ENCODE assay signal across 19 mouse cellular contexts in the genomic region with DNA sequence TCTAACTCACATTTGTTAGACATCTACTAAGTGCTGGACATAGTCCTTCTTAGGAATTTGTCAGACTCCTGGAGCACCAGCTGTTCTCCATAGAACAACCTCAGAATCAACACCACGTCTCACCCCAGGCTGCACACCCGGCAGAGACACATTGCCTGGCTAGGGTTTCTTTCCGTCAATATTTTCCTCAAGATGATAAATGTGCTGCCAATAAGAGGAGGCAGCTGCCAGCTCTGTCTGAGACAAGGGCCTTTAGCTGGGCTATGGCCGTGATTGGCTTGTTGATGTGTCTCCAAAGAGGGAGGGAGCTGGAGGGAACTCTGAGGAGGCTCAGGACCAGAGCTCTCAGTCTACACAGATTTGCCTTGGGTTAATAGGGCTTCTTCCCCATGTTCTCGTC.
DNase-seq lines count a peak whose midpoint lies in the region; ATAC-seq and TF ChIP-seq lines count a peak whose summit lies in the region.
"Had no signal": no experiment of that assay in that cellular context is flagged by ENCODE, and none has a peak within 500 bp of the region (broad histone marks: within the 10 kb centered on the region; RNA-seq: fewer than 3 reads in every experiment).

No protein-coding gene starts in this region.

- DNase-seq in heart, adult 2 months, result peak; percentile 23 to 30
- peak; percentile 10 for DNase-seq in heart, adult 8-10 months (ENCODE audit: low spot score)
- peak; percentile 42 to 54 for DNase-seq in heart, postnatal 14 days
- peak; percentile 54 for DNase-seq in lung, postnatal 14 days
- no peak for DNase-seq in retina, postnatal 1 day
- DNase-seq in kidney, postnatal 36 days, result no peak
- DNase-seq: adrenal gland, postnatal 36 days; cerebellum, adult 9-11 months; gastrocnemius, adult 2 months; kidney, adult 11 months; kidney, postnatal 14 days; right cerebral cortex, postnatal 4 days; thymus, postnatal 14 days had no signal

- no peak overlapping the region for H3K4me3 ChIP-seq in heart, adult 2 months
- no peak overlapping the region for H3K4me3 ChIP-seq in heart, embryonic 12.5 days
- H3K4me3 ChIP-seq: gastrocnemius, adult 2 months; heart, embryonic 13.5 days; limb, embryonic 13.5 days; liver, embryonic 15.5 days; neural tube, embryonic 12.5 days had no signal

- ATAC-seq in heart, embryonic 12.5 days (ENCODE audit: insufficient number of reproducible peaks, low FRiP score), result no peak
- ATAC-seq: hindbrain, embryonic 16.5 days had no signal

- 53% methylated on average over 5 of the region's 5 CpGs for WGBS in heart, adult 2 months
- 57% methylated on average over 5 of the region's 5 CpGs for WGBS in heart, embryonic 12.5 days

- H3K79me2 ChIP-seq in heart, adult 2 months (replicated peaks; ENCODE audit: control insufficient read depth, insufficient read depth, low read length), result no peaks in the 10 kb centered on the region

- TF ChIP-seq CTCF in heart, adult 2 months (IDR thresholded peaks at IDR 0.05), result no peak

- TF ChIP-seq POLR2A in heart, adult 2 months (IDR thresholded peaks at IDR 0.05; ENCODE audit: insufficient read depth, low read depth, low read length), result no peak

- no peaks in the 10 kb centered on the region for H3K36me3 ChIP-seq in heart, adult 2 months (ENCODE audit: control insufficient read depth, insufficient read depth, low read length)
- H3K36me3 ChIP-seq in heart, embryonic 12.5 days, result no peaks in the 10 kb centered on the region
- H3K36me3 ChIP-seq: heart, embryonic 13.5 days; limb, embryonic 13.5 days; liver, embryonic 15.5 days; neural tube, embryonic 12.5 days had no signal

- no peaks in the 10 kb centered on the region; the same call in 1 of the 2 replicates for H3K4me1 ChIP-seq in heart, adult 2 months (ENCODE audit: control insufficient read depth, insufficient read depth, low read length)
- H3K4me1 ChIP-seq in heart, embryonic 12.5 days (replicated peaks), result no peaks in the 10 kb centered on the region
- H3K4me1 ChIP-seq: heart, embryonic 13.5 days; limb, embryonic 13.5 days; liver, embryonic 15.5 days; neural tube, embryonic 12.5 days had no signal

- TF ChIP-seq EP300 in heart, adult 2 months (IDR thresholded peaks at IDR 0.05; ENCODE audit: insufficient read depth, low read depth, low read length), result no peak

- no peaks in the 10 kb centered on the region; the same call in 1 of the 2 replicates for H3K27me3 ChIP-seq in heart, adult 2 months (ENCODE audit: control insufficient read depth, insufficient read depth, low read length)
- H3K27me3 ChIP-seq in heart, embryonic 12.5 days (replicated peaks), result no peaks in the 10 kb centered on the region
- H3K27me3 ChIP-seq: heart, embryonic 13.5 days; limb, embryonic 13.5 days; liver, embryonic 15.5 days; neural tube, embryonic 12.5 days had no signal

- no peak overlapping the region for H3K27ac ChIP-seq in heart, adult 2 months
- H3K27ac ChIP-seq in heart, embryonic 12.5 days (ENCODE audit: poor library complexity, severe bottlenecking), result no peak overlapping the region
- H3K27ac ChIP-seq: gastrocnemius, adult 2 months; heart, embryonic 13.5 days; limb, embryonic 13.5 days; liver, embryonic 15.5 days; neural tube, embryonic 12.5 days had no signal

- intact Hi-C loops in heart, adult 2 months (cut with DNase I), result no loop called here
- intact Hi-C loops in heart, postnatal 14 days (cut with DNase I), result no loop called here

- no peaks in the 10 kb centered on the region for H3K9me3 ChIP-seq in heart, embryonic 12.5 days (replicated peaks)
- H3K9me3 ChIP-seq: heart, embryonic 13.5 days; limb, embryonic 13.5 days; liver, embryonic 15.5 days; neural tube, embryonic 12.5 days had no signal

- no peak overlapping the region for H3K4me2 ChIP-seq in heart, embryonic 12.5 days
- H3K4me2 ChIP-seq: heart, embryonic 13.5 days; limb, embryonic 13.5 days; liver, embryonic 15.5 days; neural tube, embryonic 12.5 days had no signal

- no peak overlapping the region for H3K9ac ChIP-seq in heart, adult 2 months (ENCODE audit: low read depth, low read length)
- H3K9ac ChIP-seq in heart, embryonic 12.5 days, result no peak overlapping the region
- H3K9ac ChIP-seq: heart, embryonic 13.5 days; limb, embryonic 13.5 days; liver, embryonic 15.5 days; neural tube, embryonic 12.5 days had no signal

Comparison
In these comparisons a context has a peak if more than half of its experiments do, and no peak if none do; other contexts are left out.
1. DNase-seq: peak in heart, adult 2 months (2 of 2), heart, adult 8-10 months (single experiment), heart, postnatal 14 days (2 of 2) and lung, postnatal 14 days (single experiment); none in retina, postnatal 1 day (single experiment) and kidney, postnatal 36 days (0 of 2).